Mouse (Mus musculus) heart, embryonic 13.5 days (tissue): ENCODE measurements around the gene Zdhhc22. TPM values are rescaled to one million over a fixed set of nuclear protein-coding genes. Genes with fewer than 3 reads are reported as not detected.

Experiments
- ATAC-seq: fragments of 200-750 bp; cut with Nextera tagmentation; 2 replicates; pipeline ENCODE4 v1.8.0; 2017; ENCODE audit warnings: moderate TSS enrichment; ENCODE audit not compliant: insufficient number of reproducible peaks, low FRiP score, low TSS enrichment; ENCODE audit errors: extremely low read depth
- H3K27ac ChIP-seq: fragments of 300-500 bp; sonication (generic); replicated peaks from 2 replicates; pipeline ENCODE4 v1.5.1; 2015; ENCODE audit warnings: moderate library complexity, mild to moderate bottlenecking, inconsistent platforms
- H3K27me3 ChIP-seq: fragments of 300-500 bp; sonication (generic); replicated peaks from 2 replicates; pipeline ENCODE4 v1.6.1; 2015; ENCODE audit warnings: mild to moderate bottlenecking, inconsistent platforms
- H3K36me3 ChIP-seq: fragments of 300-500 bp; sonication (generic); 2 replicates; pipeline ENCODE4 v1.6.1; 2015; ENCODE audit warnings: mild to moderate bottlenecking, inconsistent platforms
- H3K4me1 ChIP-seq: fragments of 300-500 bp; sonication (generic); 2 replicates; pipeline ENCODE4 v1.6.1; 2015; ENCODE audit warnings: inconsistent platforms
- H3K4me2 ChIP-seq: fragments of 300-500 bp; sonication (generic); 2 replicates; pipeline ENCODE4 v1.6.1; 2015; ENCODE audit warnings: inconsistent platforms, mild to moderate bottlenecking, moderate library complexity
- H3K4me3 ChIP-seq: fragments of 300-500 bp; sonication (generic); 2 replicates; pipeline ENCODE4 v1.5.1; 2015; ENCODE audit warnings: moderate library complexity, mild to moderate bottlenecking, inconsistent platforms
- H3K9ac ChIP-seq: fragments of 300-500 bp; sonication (generic); 2 replicates; pipeline ENCODE4 v1.6.1; 2015; ENCODE audit warnings: inconsistent platforms, mild to moderate bottlenecking, moderate library complexity
- H3K9me3 ChIP-seq: fragments of 300-500 bp; sonication (generic); 2 replicates; pipeline ENCODE4 v1.6.1; 2016; ENCODE audit warnings: inconsistent platforms
- WGBS: fragments of 180-500 bp; shearing (Covaris S2); methylation state at CpG from one replicate; pipeline ENCODE4 v1.1.7; 2015; ENCODE audit warnings: mixed read lengths; 5-methylcytosine and 5-hydroxymethylcytosine counted together
- polyA plus RNA-seq: library from polyadenylated mRNA; unstranded; fragments of >200 nt; fragmentation: Nextera tagmentation; extraction: Ambion mirVana; gene quantifications from 2 replicates; pipeline ENCODE4 v1.2.1, GENCODE M21; 2015

Zdhhc22 gene
- polyA plus RNA-seq, 1 experiment from 2014 or later = 0.04 TPM

DNA sequence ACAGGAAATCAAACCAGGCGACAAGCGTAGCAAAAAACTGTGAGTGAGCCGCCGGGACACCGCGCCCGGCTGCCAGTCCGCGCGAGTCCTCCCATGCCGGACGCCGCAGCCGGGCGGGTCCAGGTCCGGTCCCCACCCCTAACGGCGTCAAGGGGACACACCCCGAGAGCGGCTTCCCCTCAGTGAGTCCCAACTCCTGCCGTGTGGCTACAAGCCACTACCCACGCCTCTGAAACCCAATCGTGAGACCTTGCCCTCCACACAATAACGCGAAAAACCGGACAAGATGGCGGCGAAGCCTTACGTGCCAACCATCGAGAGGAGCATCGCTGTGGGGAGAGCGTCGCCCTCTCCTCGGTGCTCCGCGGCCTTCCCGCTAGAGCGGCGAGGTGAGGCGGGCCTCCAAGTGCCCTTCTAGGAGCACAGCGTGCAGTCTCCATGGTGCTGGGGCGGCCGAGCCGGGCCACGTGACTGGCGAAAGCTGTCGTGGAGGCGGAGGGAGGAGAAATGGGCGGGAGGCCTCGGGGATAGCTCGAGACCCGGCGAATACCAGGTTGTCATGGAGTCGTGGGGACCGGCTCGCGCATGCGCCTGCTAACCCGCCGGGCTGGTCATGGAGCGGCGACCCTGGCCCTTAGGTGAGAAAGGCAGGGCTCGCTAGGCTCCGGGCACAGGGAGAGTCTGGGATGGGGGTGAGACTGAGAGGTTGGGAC, 43.2 kb downstream of the Zdhhc22 start, which contains the start of gene Cipc:
TSS of gene Cipc (plus strand) at position 182 of the 713 bp plus-strand sequence.
- peak within 1 kb of the TSS; percentile 75 for H3K4me3 ChIP-seq
- no peaks in the 10 kb centered on the region for H3K27me3 ChIP-seq
- ATAC-seq = peak; percentile 98
- H3K9me3 ChIP-seq = no peaks in the 10 kb centered on the region
- H3K36me3 ChIP-seq = no peaks in the 10 kb centered on the region
- peak within 1 kb of the TSS; percentile 94 for H3K9ac ChIP-seq
- peak within 1 kb of the TSS; percentile 93 for H3K4me2 ChIP-seq
- under 1% methylated on average over 64 of the region's 64 CpGs for WGBS
- peak within 1 kb of the TSS; percentile 100 for H3K27ac ChIP-seq
- H3K4me1 ChIP-seq = peaks cover 43% of the 10 kb centered on the region

DNA sequence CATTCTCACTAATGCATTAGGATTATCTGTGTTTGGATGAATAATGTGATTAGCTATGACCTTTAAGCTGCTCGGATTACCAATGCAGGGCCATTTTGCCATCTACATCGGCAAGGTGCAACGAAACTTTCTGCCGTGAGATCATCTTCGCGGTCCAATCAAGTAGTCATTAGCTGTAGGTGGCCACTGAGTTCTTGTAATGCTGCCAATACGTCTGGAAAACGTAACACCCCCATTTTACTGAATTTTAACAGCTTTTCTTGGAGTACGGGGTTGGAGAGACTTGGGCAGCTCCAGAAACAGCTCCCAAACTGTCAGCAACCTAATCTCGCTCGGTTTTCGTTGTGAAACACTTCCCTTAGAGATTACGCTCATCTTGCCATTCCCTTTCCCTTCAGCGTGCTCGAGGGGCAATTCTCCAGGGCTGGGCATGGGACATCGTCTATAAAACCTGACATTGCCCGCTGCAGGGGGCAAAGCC, 43.9 kb downstream of the Zdhhc22 start:
- 1% methylated on average over 17 of the region's 17 CpGs for WGBS
- H3K4me3 ChIP-seq = peak overlapping the region; percentile 75
- ATAC-seq = no peak
- peak overlapping the region; percentile 93 for H3K4me2 ChIP-seq
- peaks cover 50% of the 10 kb centered on the region for H3K4me1 ChIP-seq
- H3K27me3 ChIP-seq = no peaks in the 10 kb centered on the region
- no peaks in the 10 kb centered on the region for H3K9me3 ChIP-seq
- peak overlapping the region; percentile 100 for H3K27ac ChIP-seq
- H3K9ac ChIP-seq = peak overlapping the region; percentile 94
- no peaks in the 10 kb centered on the region for H3K36me3 ChIP-seq

DNA sequence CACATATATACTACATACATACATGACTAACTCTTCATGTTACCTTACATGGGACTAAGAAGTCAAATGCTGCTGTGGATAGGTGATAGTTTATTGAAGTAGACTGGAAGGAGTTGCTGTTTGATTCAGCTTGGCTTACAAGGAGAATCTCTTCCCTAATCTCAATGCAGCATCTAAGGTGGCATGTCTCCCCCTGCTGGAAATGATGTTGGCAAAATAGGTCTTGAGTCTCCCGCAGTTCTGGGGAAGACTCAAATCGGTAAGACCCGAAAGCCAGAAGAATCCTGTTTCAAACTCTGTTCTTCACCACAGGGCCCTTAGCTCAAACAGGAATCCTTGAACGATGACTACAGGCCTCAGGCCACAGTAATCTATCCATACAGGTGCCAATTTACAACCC, 45.1 kb downstream of the Zdhhc22 start:
- no peak overlapping the region for H3K4me2 ChIP-seq
- H3K27ac ChIP-seq = no peak overlapping the region
- no peak overlapping the region for H3K4me3 ChIP-seq
- H3K9ac ChIP-seq = no peak overlapping the region
- H3K27me3 ChIP-seq = no peaks in the 10 kb centered on the region
- H3K36me3 ChIP-seq = no peaks in the 10 kb centered on the region
- no peak for ATAC-seq
- WGBS = 15% methylated on average over 4 of the region's 4 CpGs
- H3K9me3 ChIP-seq = no peaks in the 10 kb centered on the region
- H3K4me1 ChIP-seq = peaks cover 51% of the 10 kb centered on the region

DNA sequence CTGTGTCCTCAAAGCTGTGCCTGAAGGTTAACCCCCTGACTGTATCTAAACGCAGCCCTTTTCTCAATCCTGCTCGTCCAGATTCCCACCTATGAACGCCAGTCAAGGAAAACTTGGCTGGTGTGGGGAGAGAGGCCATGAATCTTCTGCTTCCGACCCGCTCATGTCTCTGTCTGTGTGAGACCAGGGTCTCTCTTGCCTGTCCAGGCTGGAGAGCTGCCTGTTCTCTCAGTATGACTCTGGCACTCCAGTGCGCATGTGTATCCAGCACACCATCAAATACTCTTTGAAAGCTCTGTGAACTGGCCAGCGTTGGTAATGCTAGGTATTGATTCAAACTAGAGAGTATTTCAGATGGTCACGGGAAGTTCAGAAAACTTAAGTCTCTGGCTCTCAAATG, 46.8 kb downstream of the Zdhhc22 start:
- H3K4me3 ChIP-seq = no peak overlapping the region
- ATAC-seq = no peak
- H3K9me3 ChIP-seq = no peaks in the 10 kb centered on the region
- H3K27me3 ChIP-seq = no peaks in the 10 kb centered on the region
- H3K4me1 ChIP-seq = peaks cover 34% of the 10 kb centered on the region
- H3K9ac ChIP-seq = no peak overlapping the region
- no peak overlapping the region for H3K4me2 ChIP-seq
- H3K36me3 ChIP-seq = no peaks in the 10 kb centered on the region
- 85% methylated on average over 8 of the region's 8 CpGs for WGBS
- H3K27ac ChIP-seq = no peak overlapping the region

DNA sequence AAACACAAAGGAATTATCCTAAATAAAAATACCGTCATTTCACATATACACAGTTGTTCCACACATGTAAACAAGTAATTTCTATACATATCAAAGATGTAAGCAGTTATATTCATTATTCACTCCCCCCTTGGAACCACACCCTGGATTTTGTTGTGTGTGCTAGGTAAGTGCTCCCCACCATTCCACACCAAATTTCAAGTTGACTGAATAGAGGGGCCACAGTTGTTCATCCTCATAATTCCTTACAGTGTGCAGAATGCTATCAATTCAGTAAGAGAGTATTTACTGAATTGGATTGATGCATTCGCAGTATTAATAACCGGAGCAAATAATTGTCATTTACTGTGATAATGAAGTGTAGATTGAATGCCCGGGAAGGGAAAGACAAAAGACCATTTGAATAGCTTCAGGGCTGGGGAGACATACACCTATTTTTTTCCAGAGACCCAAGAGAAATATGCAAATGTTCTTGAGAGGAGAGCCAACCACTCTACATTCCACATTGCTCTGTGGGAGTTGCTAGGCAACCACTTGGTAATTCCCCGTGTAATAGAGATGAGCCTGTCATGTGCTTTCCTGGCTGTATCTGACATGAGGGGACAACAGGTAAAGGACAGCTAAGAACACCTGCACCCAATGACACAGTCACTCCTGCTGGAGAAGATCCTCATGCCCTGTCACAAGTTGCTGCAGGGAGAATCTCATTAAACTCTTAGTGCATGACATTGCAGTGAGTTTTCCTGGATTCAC, 48.3 kb downstream of the Zdhhc22 start:
- Histone ChIP-seq H3K27me3 (no peaks in the 10 kb centered on the region), H3K4me2 (peak overlapping the region; percentile 39), H3K9ac (no peak overlapping the region), H3K4me1 (peaks cover 29% of the 10 kb centered on the region), H3K4me3 (no peak overlapping the region), H3K9me3 (no peaks in the 10 kb centered on the region), H3K36me3 (no peaks in the 10 kb centered on the region), H3K27ac (peak overlapping the region; percentile 48)
- no peak for ATAC-seq
- 54% methylated on average over 5 of the region's 5 CpGs for WGBS

DNA sequence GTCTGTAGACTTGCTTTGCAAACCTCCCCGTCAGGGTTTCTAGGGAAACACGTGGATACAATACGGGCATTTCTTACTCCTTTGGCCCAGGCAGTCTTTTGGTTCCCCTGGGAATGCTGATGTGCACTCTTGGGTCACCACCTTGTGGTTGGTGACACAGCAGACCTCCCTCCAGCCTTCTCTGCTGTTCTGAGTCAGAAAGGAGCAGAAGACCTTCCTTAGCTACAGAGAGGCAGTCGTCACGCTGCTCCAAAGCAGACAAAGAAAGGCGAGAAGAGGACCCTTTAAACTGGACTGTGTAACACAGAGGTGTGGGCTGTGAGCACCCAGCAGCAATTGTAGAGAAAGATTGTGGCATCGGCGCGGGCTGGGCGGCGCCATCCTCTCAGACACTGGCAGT, 49.1 kb downstream of the Zdhhc22 start:
- H3K4me2 ChIP-seq = peak overlapping the region; percentile 39
- 45% methylated on average over 11 of the region's 11 CpGs for WGBS
- H3K9me3 ChIP-seq = no peaks in the 10 kb centered on the region
- peak overlapping the region; percentile 56 for H3K9ac ChIP-seq
- peaks cover 29% of the 10 kb centered on the region for H3K4me1 ChIP-seq
- H3K27me3 ChIP-seq = no peaks in the 10 kb centered on the region
- no peak overlapping the region for H3K4me3 ChIP-seq
- no peak for ATAC-seq
- H3K36me3 ChIP-seq = no peaks in the 10 kb centered on the region
- H3K27ac ChIP-seq = peak overlapping the region; percentile 66

DNA sequence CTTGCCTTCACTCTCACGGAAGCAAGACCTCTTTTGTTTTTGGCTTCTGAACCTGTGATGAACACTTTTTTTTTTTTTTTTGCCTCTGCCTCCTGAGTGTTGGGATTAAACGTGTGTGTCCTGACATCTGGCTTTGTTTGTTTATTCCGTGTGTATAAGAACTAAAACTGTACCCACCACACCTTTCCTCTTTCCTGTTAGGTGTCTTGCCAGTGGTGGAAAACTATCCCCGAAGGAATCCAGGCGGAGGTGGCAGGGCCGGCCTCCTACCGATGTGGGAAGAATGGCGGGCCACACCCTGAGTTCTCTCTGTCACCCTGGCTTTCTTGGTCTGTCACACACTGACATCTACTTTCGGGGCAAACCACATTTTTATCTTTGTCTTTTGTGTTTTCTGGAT, 51.7 kb downstream of the Zdhhc22 start:
- H3K4me2 ChIP-seq = no peak overlapping the region
- H3K27me3 ChIP-seq = no peaks in the 10 kb centered on the region
- no peak overlapping the region for H3K27ac ChIP-seq
- ATAC-seq = no peak
- WGBS = 67% methylated on average over 9 of the region's 9 CpGs
- peaks cover 24% of the 10 kb centered on the region for H3K4me1 ChIP-seq
- H3K9me3 ChIP-seq = no peaks in the 10 kb centered on the region
- H3K9ac ChIP-seq = no peak overlapping the region
- H3K4me3 ChIP-seq = no peak overlapping the region
- H3K36me3 ChIP-seq = no peaks in the 10 kb centered on the region

DNA sequence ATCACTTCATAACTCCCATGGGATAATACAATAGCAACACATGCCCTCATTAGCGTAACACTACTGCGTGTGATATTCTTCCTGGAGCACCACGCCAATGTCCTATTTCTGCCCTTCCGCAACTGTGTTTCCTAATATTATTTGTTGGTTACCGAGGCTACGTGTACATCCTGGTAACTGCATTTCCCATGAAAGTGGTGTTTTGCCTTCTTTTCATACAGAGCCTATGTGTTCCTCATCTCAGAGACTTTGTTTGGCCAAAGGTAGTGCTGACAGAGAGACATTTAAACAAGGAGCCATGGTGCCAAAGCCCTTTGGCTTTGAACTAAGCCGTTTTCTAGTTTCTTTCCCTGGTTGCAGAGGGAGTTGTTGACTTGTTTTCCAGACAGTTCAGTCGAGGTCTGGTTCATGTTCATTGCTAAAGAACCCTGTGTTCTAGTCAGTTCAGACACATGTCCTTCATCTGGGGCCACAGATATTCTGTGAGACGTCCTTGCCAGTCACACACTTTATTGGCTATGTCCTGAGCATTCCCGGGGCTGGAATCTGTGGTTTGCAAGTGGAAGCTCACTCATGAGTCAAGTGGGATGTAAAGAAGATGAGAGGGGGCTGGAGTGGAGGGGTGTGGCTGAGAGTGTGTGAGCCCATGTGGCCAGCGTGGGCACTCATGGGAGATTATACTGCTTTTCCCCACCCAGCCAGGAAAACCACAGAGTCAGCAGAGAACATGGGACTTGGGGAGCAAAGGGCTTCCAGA, 53.5 kb downstream of the Zdhhc22 start:
- no peak for ATAC-seq
- Histone ChIP-seq H3K27me3 (no peaks in the 10 kb centered on the region), H3K4me3 (no peak overlapping the region), H3K4me1 (peaks cover 26% of the 10 kb centered on the region), H3K4me2 (no peak overlapping the region), H3K36me3 (no peaks in the 10 kb centered on the region), H3K27ac (no peak overlapping the region), H3K9ac (no peak overlapping the region), H3K9me3 (no peaks in the 10 kb centered on the region)
- 71% methylated on average over 11 of the region's 11 CpGs for WGBS

DNA sequence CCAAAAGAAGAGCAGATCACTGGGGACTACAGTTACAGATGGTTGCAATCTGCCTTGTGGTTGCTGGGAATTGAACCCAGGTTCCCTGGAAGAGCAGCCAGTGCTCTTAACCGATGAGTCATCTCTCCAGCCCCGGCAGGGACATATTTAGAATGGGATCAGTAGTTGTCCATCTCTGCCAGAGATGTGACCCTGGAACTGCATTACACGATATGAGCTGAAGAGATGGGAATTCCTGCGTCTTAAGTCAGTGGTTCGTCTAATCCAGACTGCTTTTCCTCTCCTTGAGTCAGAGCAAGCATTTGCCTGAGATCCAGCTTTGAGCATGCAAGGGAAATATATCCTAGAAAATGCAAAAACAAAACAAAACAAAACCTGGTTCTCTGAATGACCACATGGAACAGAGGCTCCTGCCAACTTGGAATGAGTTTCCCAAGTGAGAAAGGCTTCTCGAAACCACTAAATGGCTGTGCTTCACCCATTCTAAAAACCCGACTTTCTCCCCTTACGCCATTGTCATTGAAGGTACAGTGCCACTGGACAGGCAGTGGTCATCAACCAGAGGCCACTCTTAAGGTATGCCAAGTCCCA, 54.4 kb downstream of the Zdhhc22 start:
- Histone ChIP-seq H3K4me3 (no peak overlapping the region), H3K4me2 (no peak overlapping the region), H3K27ac (no peak overlapping the region), H3K4me1 (peaks cover 17% of the 10 kb centered on the region), H3K36me3 (no peaks in the 10 kb centered on the region), H3K9me3 (0 out of 2 replicates have a peak, but pooled peaks cover 1% of the 10 kb centered on the region), H3K9ac (no peak overlapping the region), H3K27me3 (no peaks in the 10 kb centered on the region)
- WGBS = 62% methylated on average over 8 of the region's 8 CpGs
- ATAC-seq = no peak

DNA sequence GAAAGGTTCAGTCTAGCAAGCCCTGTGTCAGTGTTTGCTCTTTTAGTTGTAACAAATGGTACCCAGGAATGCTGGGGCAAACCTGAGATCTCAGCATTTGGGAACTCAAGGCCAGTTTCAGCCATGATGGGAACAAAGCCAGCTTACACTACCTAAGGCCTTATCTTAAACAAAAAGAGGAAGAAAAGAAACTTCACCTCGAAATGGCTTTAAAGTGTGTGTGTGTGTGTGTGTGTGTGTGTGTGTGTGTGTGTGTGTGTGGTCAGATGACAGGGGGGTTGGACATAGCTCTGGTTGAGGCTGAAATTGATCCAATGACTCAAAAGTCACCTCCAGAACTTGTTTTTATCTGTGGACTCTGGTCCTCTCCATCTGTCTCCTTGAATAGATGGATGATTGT, 55.5 kb downstream of the Zdhhc22 start:
- Histone ChIP-seq H3K36me3 (no peaks in the 10 kb centered on the region), H3K4me2 (no peak overlapping the region), H3K4me1 (peaks cover 16% of the 10 kb centered on the region), H3K4me3 (no peak overlapping the region), H3K9me3 (0 out of 2 replicates have a peak, but pooled peaks cover 3% of the 10 kb centered on the region), H3K9ac (no peak overlapping the region), H3K27me3 (no peaks in the 10 kb centered on the region), H3K27ac (no peak overlapping the region)
- whole genome bisulfite sequencing = 56% methylated on average over 1 of the region's 1 CpGs
- no peak for ATAC-seq

DNA sequence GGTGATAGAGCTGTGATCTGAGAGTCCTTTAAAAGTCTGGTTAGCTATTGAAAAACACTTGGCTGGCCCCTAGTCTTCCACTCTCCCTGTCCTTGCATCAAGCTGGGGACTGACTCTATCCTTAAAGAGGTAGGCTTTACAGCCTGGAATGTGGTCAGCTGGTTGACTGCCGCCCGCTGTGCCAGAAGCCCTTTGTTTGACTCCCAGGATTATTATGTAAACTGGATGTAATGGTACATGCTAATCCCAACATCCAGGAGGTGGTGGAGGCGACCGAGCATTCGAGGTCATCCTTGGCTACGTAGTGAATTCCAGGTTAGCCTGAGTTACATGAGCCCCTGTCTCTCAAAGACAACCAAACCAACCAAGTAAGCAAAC, 57.7 kb downstream of the Zdhhc22 start:
- Histone ChIP-seq H3K9ac (no peak overlapping the region), H3K4me2 (no peak overlapping the region), H3K4me3 (no peak overlapping the region), H3K4me1 (peaks cover 16% of the 10 kb centered on the region), H3K27me3 (no peaks in the 10 kb centered on the region), H3K9me3 (peaks cover 11% of the 10 kb centered on the region; the same call in 1 of the 2 replicates), H3K27ac (no peak overlapping the region), H3K36me3 (no peaks in the 10 kb centered on the region)
- no peak for ATAC-seq
- 49% methylated on average over 6 of the region's 6 CpGs for WGBS
